Mouse (Mus musculus) kidney, adult 2 months (tissue): Measurements from ENCODE around the gene Gpsm1.
A peak's percentile ranks its signal among the peaks of the same experiment; 100 is the strongest.

Source experiments
- CTCF ChIP-seq: fragments of 200-500 bp; conservative IDR thresholded peaks from 2 replicates; pipeline ENCODE4 v1.5.1; 2011; ENCODE audit warnings: low read depth, mild to moderate bottlenecking, control low read depth, low read length, moderate library complexity, mixed read lengths; ENCODE audit not compliant: insufficient read depth, insufficient read length
- POLR2A ChIP-seq: fragments of 200-500 bp; IDR thresholded peaks from one replicate; pipeline ENCODE4 v1.6.1; 2011; ENCODE audit warnings: low read depth, low read length, control low read depth

GRCm38 (mm10) chr2:26273611-26274010, 41.7 kb upstream of the Gpsm1 start:
- TF ChIP-seq CTCF (peak; percentile 87), POLR2A (no peak)
